Mouse (Mus musculus): ENCODE measurements at regions not wholly inside any gene's neighbourhood (a gene's known extent, or its start where the extent isn't known, plus 50 kb on each side); places are given as distances from the start of the nearest gene placed in this dataset.

DNA sequence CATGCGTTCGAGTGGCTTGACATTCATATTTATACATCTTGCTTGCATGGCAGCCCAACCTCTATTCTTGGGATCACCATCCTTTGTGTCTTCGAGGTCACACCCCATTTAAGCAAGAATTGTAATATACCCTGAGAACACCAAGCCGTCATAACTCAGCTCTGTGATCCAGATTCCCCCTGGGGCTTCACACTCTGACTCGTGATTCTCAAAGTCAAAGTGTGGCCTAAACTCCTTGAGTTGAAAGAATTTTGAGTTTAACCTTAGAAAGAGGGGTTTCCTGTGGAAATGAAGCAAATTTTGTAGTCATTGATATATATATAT is 120.4 kb downstream of the Zbtb18 start:
- TF ChIP-seq POLR2A (IDR thresholded peaks at IDR 0.05; ENCODE audit: borderline replicate concordance, extremely low read depth, low read depth, low read length) (no peak), CTCF (IDR thresholded peaks at IDR 0.05; ENCODE audit: insufficient read depth, low read length) (no peak)
- WGBS: 86% methylated on average over 5 of the region's 5 CpGs
- DNase-seq: no peak
- Histone ChIP-seq H3K4me1 (ENCODE audit: control insufficient read depth, insufficient read depth, low read length) (no peaks in the 10 kb centered on the region), H3K4me3 (replicated peaks; ENCODE audit: extremely low read depth, low read depth, low read length) (no peak overlapping the region)

- 72% methylated on average over 3 of the region's 3 CpGs for WGBS
- DNase-seq: no peak
- Histone ChIP-seq H3K4me1 (ENCODE audit: control insufficient read depth, insufficient read depth, low read length) (no peaks in the 10 kb centered on the region), H3K4me3 (replicated peaks; ENCODE audit: extremely low read depth, low read depth, low read length) (no peak overlapping the region)
- TF ChIP-seq CTCF (IDR thresholded peaks at IDR 0.05; ENCODE audit: insufficient read depth, low read length) (no peak), POLR2A (IDR thresholded peaks at IDR 0.05; ENCODE audit: borderline replicate concordance, extremely low read depth, low read depth, low read length) (no peak)
Observed at GRCm38 (mm10) chr1:177565678-177566077, 123.5 kb downstream of the Zbtb18 start.

- no peak for TF ChIP-seq POLR2A (IDR thresholded peaks at IDR 0.05; ENCODE audit: borderline replicate concordance, extremely low read depth, low read depth, low read length)
- no peak for TF ChIP-seq CTCF (IDR thresholded peaks at IDR 0.05; ENCODE audit: insufficient read depth, low read length)
- DNase-seq: no peak
- 71% methylated on average over 9 of the region's 9 CpGs for WGBS
- no peak overlapping the region for H3K4me3 ChIP-seq (replicated peaks; ENCODE audit: extremely low read depth, low read depth, low read length)
- no peaks in the 10 kb centered on the region for H3K4me1 ChIP-seq (ENCODE audit: control insufficient read depth, insufficient read depth, low read length)
Observed at GRCm38 (mm10) chr1:177568056-177568816, 126.1 kb downstream of the Zbtb18 start.

- no peaks in the 10 kb centered on the region for H3K4me1 ChIP-seq (ENCODE audit: control insufficient read depth, insufficient read depth, low read length)
- no peak for DNase-seq
- no peak overlapping the region for H3K4me3 ChIP-seq (replicated peaks; ENCODE audit: extremely low read depth, low read depth, low read length)
- 83% methylated on average over 6 of the region's 6 CpGs for WGBS
- TF ChIP-seq CTCF (IDR thresholded peaks at IDR 0.05; ENCODE audit: insufficient read depth, low read length): no peak
- no peak for TF ChIP-seq POLR2A (IDR thresholded peaks at IDR 0.05; ENCODE audit: borderline replicate concordance, extremely low read depth, low read depth, low read length)
Observed at GRCm38 (mm10) chr1:177569572-177569971, 127.4 kb downstream of the Zbtb18 start.

DNA sequence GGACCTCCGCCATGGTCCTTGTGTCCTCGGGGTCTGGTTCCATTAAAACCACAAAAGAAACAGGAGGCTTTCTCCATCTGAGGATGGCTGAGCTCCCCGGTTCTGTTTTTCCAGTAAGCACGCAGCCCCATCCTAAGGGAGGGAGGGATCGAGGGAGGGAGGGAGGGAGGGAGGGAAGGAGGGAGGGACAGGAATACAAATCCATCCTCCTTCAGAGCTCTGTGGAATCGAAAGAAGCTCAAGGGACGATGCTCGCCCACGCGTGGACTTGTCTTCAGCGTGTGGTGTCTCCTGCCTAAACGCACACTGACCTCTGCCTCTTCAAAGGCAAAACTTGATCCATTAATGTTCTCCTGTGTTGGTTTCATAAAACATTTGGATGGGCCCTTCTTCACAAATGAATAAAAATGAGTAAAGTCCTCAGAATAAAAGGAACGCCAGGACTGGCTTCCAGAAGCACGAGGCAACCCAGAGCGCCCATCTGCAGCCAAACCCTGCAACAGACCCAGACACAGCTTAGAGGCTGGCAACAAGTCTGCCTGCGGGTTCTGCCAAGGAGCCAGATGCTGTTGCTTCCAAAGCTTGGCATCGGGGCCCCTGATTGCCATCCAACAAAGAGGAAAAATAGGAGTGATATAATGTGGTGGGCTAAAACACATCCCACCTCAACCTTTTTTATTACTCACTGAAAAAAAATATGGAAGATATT is 131.0 kb downstream of the Zbtb18 start:
- WGBS: 79% methylated on average over 17 of the region's 17 CpGs
- no peak for TF ChIP-seq POLR2A (IDR thresholded peaks at IDR 0.05; ENCODE audit: borderline replicate concordance, extremely low read depth, low read depth, low read length)
- no peak for TF ChIP-seq CTCF (IDR thresholded peaks at IDR 0.05; ENCODE audit: insufficient read depth, low read length)
- Histone ChIP-seq H3K4me1 (ENCODE audit: control insufficient read depth, insufficient read depth, low read length) (no peaks in the 10 kb centered on the region), H3K4me3 (replicated peaks; ENCODE audit: extremely low read depth, low read depth, low read length) (no peak overlapping the region)
- DNase-seq: no peak

DNA sequence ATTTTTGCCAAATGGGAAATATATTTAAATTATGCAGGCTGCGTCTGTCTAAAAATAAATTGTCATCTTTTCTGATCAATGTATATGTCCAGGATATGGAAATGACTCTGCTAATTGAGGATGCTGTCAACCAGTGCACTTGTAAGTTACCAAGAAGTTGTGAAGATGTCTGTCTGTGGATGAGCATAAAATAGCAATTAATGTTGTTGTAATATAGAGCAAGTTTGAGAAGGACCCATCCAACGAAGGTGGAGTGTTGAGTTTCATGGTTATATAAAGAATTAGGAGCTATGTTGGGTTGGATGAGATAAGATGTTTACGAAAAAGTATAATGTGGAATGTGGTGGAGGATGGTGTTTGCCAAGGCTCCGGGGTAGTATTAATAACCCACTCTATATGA is 131.6 kb downstream of the Zbtb18 start:
- DNase-seq: no peak
- TF ChIP-seq POLR2A (IDR thresholded peaks at IDR 0.05; ENCODE audit: borderline replicate concordance, extremely low read depth, low read depth, low read length) (no peak), CTCF (IDR thresholded peaks at IDR 0.05; ENCODE audit: insufficient read depth, low read length) (no peak)
- Histone ChIP-seq H3K4me1 (ENCODE audit: control insufficient read depth, insufficient read depth, low read length) (no peaks in the 10 kb centered on the region), H3K4me3 (replicated peaks; ENCODE audit: extremely low read depth, low read depth, low read length) (no peak overlapping the region)
- 70% methylated on average over 4 of the region's 4 CpGs for WGBS

- TF ChIP-seq CTCF (IDR thresholded peaks at IDR 0.05; ENCODE audit: insufficient read depth, low read length): no peak
- TF ChIP-seq POLR2A (IDR thresholded peaks at IDR 0.05; ENCODE audit: borderline replicate concordance, extremely low read depth, low read depth, low read length): no peak
- H3K4me3 ChIP-seq (replicated peaks; ENCODE audit: extremely low read depth, low read depth, low read length): no peak overlapping the region
- H3K4me1 ChIP-seq (ENCODE audit: control insufficient read depth, insufficient read depth, low read length): no peaks in the 10 kb centered on the region
- 82% methylated on average over 7 of the region's 7 CpGs for WGBS
- no peak for DNase-seq
Observed at GRCm38 (mm10) chr1:177574312-177574711, 132.2 kb downstream of the Zbtb18 start.

DNA sequence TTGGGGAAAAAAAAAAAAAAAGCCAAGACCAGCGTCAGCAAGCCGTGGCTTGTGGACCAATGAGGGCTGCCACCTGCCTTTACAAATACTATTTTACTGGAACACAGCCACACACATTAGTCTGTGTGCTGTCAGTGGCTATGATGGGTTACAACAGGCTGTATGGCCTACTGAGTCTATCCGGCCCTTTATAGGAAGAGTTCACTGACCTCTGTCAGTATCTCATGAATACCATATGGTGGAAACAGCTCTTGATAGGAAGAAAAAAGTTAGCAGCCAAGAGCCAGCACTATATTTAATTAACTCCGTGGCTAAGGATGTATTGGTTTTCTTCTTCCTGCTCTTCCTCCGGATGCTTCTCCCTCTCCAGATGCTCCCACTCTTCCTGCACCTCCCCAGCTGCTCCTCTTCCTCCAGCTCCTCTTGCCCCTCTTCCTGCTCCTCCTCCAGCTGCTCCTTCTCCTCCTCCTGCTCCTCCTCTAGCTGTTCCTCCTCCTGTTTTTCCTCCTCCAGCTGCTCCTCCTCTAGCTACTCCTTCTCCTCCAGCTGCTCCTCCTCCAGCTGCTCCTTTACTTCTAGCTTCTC is 142.2 kb downstream of the Zbtb18 start:
- no peak for TF ChIP-seq POLR2A (IDR thresholded peaks at IDR 0.05; ENCODE audit: borderline replicate concordance, extremely low read depth, low read depth, low read length)
- no peak for TF ChIP-seq CTCF (IDR thresholded peaks at IDR 0.05; ENCODE audit: insufficient read depth, low read length)
- no peak overlapping the region for H3K4me3 ChIP-seq (replicated peaks; ENCODE audit: extremely low read depth, low read depth, low read length)
- 46% methylated on average over 5 of the region's 5 CpGs for WGBS
- no peak for DNase-seq
- no peaks in the 10 kb centered on the region for H3K4me1 ChIP-seq (ENCODE audit: control insufficient read depth, insufficient read depth, low read length)

DNA sequence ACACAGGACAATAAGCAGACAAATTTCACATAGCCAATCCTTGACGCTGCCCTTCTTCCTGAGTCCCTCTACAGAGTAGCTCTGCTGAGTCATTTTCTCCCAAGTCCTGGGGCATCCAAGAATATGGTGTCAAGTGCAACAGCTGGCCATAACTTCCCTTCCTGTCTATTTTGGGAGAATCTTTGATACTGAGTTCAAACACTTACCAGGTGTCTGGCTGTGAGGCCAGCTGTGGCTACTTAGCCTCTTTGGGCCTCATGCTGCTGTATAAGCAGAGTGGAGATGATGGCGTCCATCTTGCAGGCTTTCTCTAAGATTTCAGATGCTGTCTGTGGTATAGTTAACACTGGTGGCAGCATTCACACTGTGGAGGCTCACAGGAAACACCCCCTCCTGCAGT is 143.2 kb downstream of the Zbtb18 start:
- no peak for TF ChIP-seq CTCF (IDR thresholded peaks at IDR 0.05; ENCODE audit: insufficient read depth, low read length)
- TF ChIP-seq POLR2A (IDR thresholded peaks at IDR 0.05; ENCODE audit: borderline replicate concordance, extremely low read depth, low read depth, low read length): no peak
- DNase-seq: no peak
- WGBS: 77% methylated on average over 2 of the region's 2 CpGs
- H3K4me3 ChIP-seq (replicated peaks; ENCODE audit: extremely low read depth, low read depth, low read length): no peak overlapping the region
- no peaks in the 10 kb centered on the region for H3K4me1 ChIP-seq (ENCODE audit: control insufficient read depth, insufficient read depth, low read length)

Measured in lung, adult 2 months (tissue).